In the genomic region with DNA sequence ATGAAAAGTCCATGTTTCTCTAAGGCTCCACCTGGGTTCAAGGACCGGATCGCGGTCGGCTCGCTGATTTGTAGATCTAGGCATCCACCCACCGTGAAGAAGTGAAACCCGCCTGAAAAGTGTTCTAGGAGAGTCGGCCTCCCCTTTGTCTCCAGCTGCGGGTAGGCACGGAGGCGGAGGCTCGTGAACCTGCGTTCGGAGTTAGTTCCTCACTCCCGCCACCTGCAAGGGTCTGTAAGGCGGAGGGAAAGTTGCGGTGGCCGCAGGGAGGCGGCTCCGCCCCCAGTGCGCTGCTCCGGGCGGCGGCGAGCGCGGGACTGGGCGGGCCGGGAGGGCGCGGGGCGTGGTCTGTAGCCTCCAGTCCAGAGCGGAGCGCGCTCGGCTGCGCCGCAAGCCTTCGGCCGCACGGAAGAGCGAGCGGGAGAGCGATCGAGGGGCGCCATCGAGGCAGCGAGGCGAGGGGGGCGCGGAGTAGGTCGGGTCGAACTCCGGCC, we compare ENCODE assay signal across 8 mouse cellular contexts. TPM values are rescaled to one million over a fixed set of nuclear protein-coding genes. Genes with fewer than 3 reads are reported as not detected.
A peak's percentile ranks its signal among the peaks of the same experiment; 100 is the strongest.
DNase-seq lines count a peak whose midpoint lies in the region; ATAC-seq and TF ChIP-seq lines count a peak whose summit lies in the region.

A gene (plus strand): TSS at position 176 of the 494 bp plus-strand sequence.

- intact Hi-C loops in left cerebral cortex, adult 2 months (cut with DNase I), result no loop called here

- under 1% methylated on average over 47 of the region's 54 CpGs for WGBS in hindbrain, embryonic 15.5 days

- peak within 1 kb of the TSS; percentile 68 for H3K4me2 ChIP-seq in hindbrain, embryonic 15.5 days

- peak within 1 kb of the TSS; percentile 49 for H3K27ac ChIP-seq in hindbrain, embryonic 15.5 days (replicated peaks)
- H3K27ac ChIP-seq in left cerebral cortex, adult 2 months, result peak within 1 kb of the TSS; percentile 76

- H3K9ac ChIP-seq in hindbrain, embryonic 15.5 days, result peak within 1 kb of the TSS; percentile 73

- no peaks in the 10 kb centered on the region for H3K36me3 ChIP-seq in hindbrain, embryonic 15.5 days

- no peaks in the 10 kb centered on the region for H3K27me3 ChIP-seq in hindbrain, embryonic 15.5 days

- H3K4me3 ChIP-seq in hindbrain, embryonic 15.5 days, result peak within 1 kb of the TSS; percentile 78
- H3K4me3 ChIP-seq in left cerebral cortex, adult 2 months, result peak within 1 kb of the TSS; percentile 88

- DNase-seq in ZHBTc4 (ENCODE audit: low read depth, low spot score), result peak; percentile 93
- DNase-seq in cerebellum, postnatal 36 days, result peak; percentile 70 to 76
- DNase-seq in gastrocnemius, adult 18-20 months (ENCODE audit: low spot score), result peak; percentile 75
- peak; percentile 63 to 64 for DNase-seq in left cerebral cortex, adult 2 months (ENCODE audit: extremely low spot score in 1 of 2, low spot score in 2 of 2)
- peak; percentile 68 for DNase-seq in right cerebral cortex, adult 18-20 months
- no peak for DNase-seq in urinary bladder, adult 2 months (ENCODE audit: low spot score)

- ATAC-seq in hindbrain, embryonic 15.5 days (ENCODE audit: low FRiP score, low read depth), result peak; percentile 94
- peak; percentile 86 for ATAC-seq in megakaryocyte, adult 5-6 weeks (ENCODE audit: poor library complexity, severe bottlenecking)

- H3K4me1 ChIP-seq in hindbrain, embryonic 15.5 days (replicated peaks), result peaks cover 17% of the 10 kb centered on the region

- no peaks in the 10 kb centered on the region for H3K9me3 ChIP-seq in hindbrain, embryonic 15.5 days

- TF ChIP-seq CTCF in left cerebral cortex, adult 2 months (IDR thresholded peaks at IDR 0.05), result no peak; the same call in 1 of the 2 replicates

RNA-seq across cellular contexts. Expression of the gene that starts here (rescaled TPM):
- 10 to 100 TPM in 1 of 2 experiments, 1 to 10 TPM in 1; 9.1 to 13.9 TPM for total RNA-seq in gastrocnemius, adult 18-20 months (2021)
- 46.2 and 55.0 TPM in 2 replicates for polyA plus RNA-seq in hindbrain, embryonic 15.5 days (2015; fragmentation: Nextera tagmentation; extraction: Ambion mirVana)
- 10 to 100 TPM; 20.5 to 22.5 TPM for total RNA-seq in left cerebral cortex, adult 2 months (2021)
- 17.4 and 17.8 TPM in 2 replicates for total RNA-seq in megakaryocyte, adult 5-6 weeks (2015)
- total RNA-seq in megakaryocyte, adult 5-6 weeks (2017), result 31.6 and 34.6 TPM in 2 replicates
- 56.9 and 59.7 TPM in 2 replicates for polyA plus RNA-seq in urinary bladder, adult 2 months (2012; rRNA removed)
